Mouse (Mus musculus) testis, adult 2 months (tissue): ENCODE data around the gene Tnfrsf25. TPM values are rescaled to one million over a fixed set of nuclear protein-coding genes. Genes with fewer than 3 reads are reported as not detected.
A peak's percentile ranks its signal among the peaks of the same experiment; 100 is the strongest.

Source experiments
- H3K27ac ChIP-seq: fragments of 200-500 bp; 2 replicates; pipeline ENCODE4 v1.5.1; 2012; ENCODE audit warnings: low read depth, low read length; ENCODE audit not compliant: control insufficient read depth, insufficient read depth
- H3K27me3 ChIP-seq: fragments of 200-500 bp; 2 replicates; pipeline ENCODE4 v1.6.1; 2012; ENCODE audit warnings: mild to moderate bottlenecking, low read length, moderate library complexity; ENCODE audit not compliant: control insufficient read depth, insufficient read depth
- H3K36me3 ChIP-seq: fragments of 200-500 bp; 2 replicates; pipeline ENCODE4 v1.6.1; 2012; ENCODE audit warnings: mild to moderate bottlenecking, low read length; ENCODE audit not compliant: control insufficient read depth, insufficient read depth
- H3K4me1 ChIP-seq: fragments of 200-500 bp; 2 replicates; pipeline ENCODE4 v1.6.1; 2012; ENCODE audit warnings: low read length; ENCODE audit not compliant: control insufficient read depth, insufficient read depth
- H3K4me3 ChIP-seq: fragments of 200-500 bp; 2 replicates; pipeline ENCODE4 v1.5.1; 2012; ENCODE audit warnings: low read depth, mild to moderate bottlenecking, low read length, moderate library complexity, mixed read lengths; ENCODE audit not compliant: control insufficient read depth
- CTCF ChIP-seq: fragments of 200-500 bp; IDR thresholded peaks from 2 replicates; pipeline ENCODE4 v1.5.1; 2012; ENCODE audit warnings: low read depth, mild to moderate bottlenecking, inconsistent platforms, low read length, moderate library complexity; ENCODE audit not compliant: control insufficient read depth, insufficient read depth, insufficient replicate concordance
- POLR2A ChIP-seq: fragments of 200-500 bp; IDR thresholded peaks from 2 replicates; pipeline ENCODE4 v1.6.1; 2012; ENCODE audit warnings: low read depth, mild to moderate bottlenecking, inconsistent platforms, low read length, moderate library complexity; ENCODE audit not compliant: control insufficient read depth
- polyA plus RNA-seq: library from polyadenylated mRNA; depleted of rRNA; stranded (reverse); fragments of >200 nt; gene quantifications from 2 replicates; pipeline ENCODE4 v1.2.3, GENCODE M21; 2012

Tnfrsf25 gene
- polyA plus RNA-seq, 1 experiment, result 1.5 TPM

DNA sequence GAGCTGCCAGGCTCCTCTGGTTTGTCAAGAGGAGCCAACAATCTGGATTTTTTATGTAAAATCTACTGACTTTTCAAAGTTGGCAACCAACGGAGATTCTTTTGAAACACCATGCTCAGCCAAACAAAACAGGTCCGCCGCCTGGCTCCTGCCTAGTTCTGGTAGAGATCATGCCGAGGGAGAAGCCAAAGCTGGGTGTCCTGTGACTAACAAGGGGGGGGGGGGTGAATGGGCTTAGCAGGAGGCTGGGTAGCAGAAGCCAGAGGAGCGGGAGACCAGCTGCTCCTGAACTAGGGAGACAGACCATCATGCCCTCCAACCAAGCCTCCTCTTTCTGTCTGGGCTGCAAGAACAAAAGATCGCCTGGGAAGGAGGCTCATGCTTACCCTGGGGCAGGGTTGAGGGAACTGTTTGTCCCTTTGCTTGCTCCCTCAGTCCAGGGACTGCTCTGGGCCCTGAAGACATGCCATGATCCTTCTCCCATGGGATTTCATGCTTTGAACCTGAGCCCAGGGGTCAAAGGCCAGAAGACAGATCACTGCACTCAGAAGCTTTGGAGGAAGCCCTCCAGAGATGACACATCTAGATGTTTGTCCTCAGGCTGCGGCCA is 32.0 kb upstream of the Tnfrsf25 start:
- H3K4me1 ChIP-seq, result peaks cover 29% of the 10 kb centered on the region
- H3K27me3 ChIP-seq, result no peaks in the 10 kb centered on the region
- H3K36me3 ChIP-seq, result no peaks in the 10 kb centered on the region
- TF ChIP-seq CTCF (no peak), POLR2A (no peak)
- H3K4me3 ChIP-seq, result no peak overlapping the region
- peak overlapping the region; percentile 34; the same call in 1 of the 2 replicates for H3K27ac ChIP-seq

DNA sequence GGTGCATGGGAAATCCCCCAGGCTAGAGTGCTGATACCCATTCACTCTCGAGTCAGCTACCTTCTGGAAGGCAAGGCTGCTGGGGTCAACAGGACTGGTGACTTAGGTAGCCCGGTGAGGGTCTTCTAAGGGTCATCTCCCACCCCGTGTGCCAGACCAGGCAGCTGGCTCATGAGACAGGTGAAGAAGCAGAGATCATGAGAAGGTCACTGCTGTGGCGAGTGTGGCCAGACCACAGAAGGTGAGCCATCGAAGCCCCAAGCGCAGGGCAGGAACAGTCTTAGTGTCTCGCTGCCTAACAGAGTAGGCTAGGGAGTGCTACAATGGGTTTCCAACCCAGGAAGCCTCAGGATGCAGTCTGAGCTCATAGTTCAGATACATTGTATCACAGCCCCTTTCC is 31.1 kb upstream of the Tnfrsf25 start:
- no peak overlapping the region for H3K27ac ChIP-seq
- H3K36me3 ChIP-seq, result no peaks in the 10 kb centered on the region
- H3K27me3 ChIP-seq, result no peaks in the 10 kb centered on the region
- no peak for TF ChIP-seq POLR2A
- TF ChIP-seq CTCF, result no peak
- H3K4me1 ChIP-seq, result peaks cover 31% of the 10 kb centered on the region
- H3K4me3 ChIP-seq, result no peak overlapping the region

DNA sequence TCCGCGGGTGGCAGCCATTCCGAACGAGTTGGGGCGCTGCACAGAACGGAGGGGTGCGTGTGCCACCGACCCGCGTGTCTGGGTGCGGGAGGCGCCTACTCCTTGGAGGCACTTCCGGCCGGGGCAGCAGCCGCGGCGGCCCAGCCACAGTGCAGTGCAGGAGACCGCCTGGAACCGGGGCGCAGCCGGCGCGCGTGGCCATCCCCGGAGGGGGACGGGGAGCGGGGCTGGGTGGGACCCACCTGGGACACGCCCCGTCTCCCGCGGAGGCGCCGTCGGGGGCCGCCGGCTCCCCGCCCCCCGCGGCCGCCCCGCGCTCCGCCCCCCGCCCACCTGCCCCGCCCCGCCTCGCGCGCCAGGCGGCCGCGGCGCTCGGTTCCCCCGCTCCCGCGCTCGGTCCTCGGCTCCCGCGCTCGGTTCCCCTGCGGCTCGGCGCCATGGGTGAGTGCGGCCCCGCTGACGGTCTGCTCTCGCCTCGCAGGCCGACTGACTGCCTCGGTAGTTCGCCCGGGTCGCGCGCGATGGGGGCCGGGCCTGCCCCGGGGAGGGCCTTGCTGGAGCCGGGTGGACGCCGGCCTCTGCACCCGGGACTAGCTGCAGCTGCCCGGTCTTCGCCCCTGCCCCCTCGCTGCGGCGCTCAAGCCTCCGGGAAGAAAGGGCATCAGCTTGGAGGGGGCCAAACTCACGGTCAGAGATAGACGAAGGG is 29.1 kb upstream of the Tnfrsf25 start:
- peak overlapping the region; percentile 86 for H3K4me3 ChIP-seq
- H3K27ac ChIP-seq, result peak overlapping the region; percentile 56

DNA sequence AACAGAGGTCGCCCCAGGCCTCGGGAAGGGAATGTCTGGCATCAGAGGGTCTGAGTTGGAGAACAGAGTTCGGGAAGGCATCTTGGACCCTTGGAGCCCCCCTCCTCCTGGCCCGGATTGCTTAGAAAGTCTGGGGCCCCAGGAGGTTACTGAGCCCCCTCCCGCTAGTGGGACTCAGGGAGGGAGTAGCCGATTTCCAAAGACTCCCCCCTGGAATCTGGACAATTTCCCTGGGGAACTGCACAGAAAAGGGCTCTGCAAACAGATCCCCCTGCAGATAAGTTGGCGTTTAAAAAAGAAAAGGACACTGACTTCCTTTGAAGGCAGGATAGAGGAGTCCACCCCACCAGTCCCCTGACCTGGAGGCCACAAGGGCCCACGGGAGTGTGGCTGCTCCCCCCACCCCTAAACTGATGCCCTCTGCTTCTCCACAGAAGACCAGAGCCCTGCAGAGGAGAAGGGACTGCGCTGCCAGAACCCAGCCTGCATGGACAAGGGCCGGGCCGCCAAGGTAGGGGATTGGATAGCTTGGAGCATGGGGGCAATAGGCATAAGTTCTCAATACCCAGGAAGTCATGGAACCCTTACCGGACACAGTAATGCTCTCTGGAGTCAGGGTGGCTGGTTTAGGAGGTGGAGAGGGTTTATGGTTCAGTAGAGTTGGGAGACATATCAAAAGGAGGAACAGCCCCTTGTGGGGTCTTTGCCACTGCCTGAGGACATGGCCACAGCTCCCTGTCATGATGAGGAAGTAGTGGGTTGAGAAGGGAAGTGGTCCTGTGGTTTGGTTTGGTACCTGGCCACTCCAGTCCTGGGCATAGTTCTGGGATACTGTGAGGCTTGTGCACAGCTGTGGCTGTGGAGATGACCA is 28.3 kb upstream of the Tnfrsf25 start:
- peak overlapping the region; percentile 86 for H3K4me3 ChIP-seq
- no peaks in the 10 kb centered on the region for H3K27me3 ChIP-seq
- peaks cover 32% of the 10 kb centered on the region for H3K4me1 ChIP-seq
- H3K27ac ChIP-seq, result peak overlapping the region; percentile 56
- H3K36me3 ChIP-seq, result no peaks in the 10 kb centered on the region
- no peak for TF ChIP-seq POLR2A
- no peak for TF ChIP-seq CTCF

More for the DNA sequence above, 29.1 kb upstream of the Tnfrsf25 start:
- Histone ChIP-seq H3K36me3 (no peaks in the 10 kb centered on the region), H3K27me3 (no peaks in the 10 kb centered on the region), H3K4me1 (peaks cover 31% of the 10 kb centered on the region)
- no peak for TF ChIP-seq CTCF
- peak; percentile 44; the same call in 1 of the 2 replicates for TF ChIP-seq POLR2A

DNA sequence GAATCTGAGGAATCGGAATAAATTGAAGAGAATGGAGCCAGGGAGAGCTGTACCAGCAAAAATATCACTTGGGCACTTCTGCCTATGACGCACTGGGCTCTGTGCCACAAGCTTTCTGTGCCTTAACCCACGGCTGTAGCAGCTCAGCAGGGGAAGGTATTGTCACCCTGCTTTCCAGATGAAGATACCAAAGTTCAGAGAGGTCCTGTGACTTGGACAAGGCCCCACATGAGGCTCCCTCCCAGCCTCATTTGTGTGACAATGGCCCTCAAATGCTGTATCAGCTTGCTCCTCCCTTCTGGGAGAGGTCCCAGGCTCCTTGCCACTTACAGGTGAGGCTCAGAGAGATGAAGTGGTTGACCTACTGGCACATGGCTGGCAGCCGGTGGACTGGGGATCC is 27.6 kb upstream of the Tnfrsf25 start:
- Histone ChIP-seq H3K4me1 (peaks cover 34% of the 10 kb centered on the region), H3K36me3 (no peaks in the 10 kb centered on the region), H3K27me3 (no peaks in the 10 kb centered on the region), H3K4me3 (no peak overlapping the region), H3K27ac (0 out of 2 replicates have a peak overlapping the region, but pooled peaks have one; percentile 40)
- TF ChIP-seq CTCF (no peak), POLR2A (no peak)

DNA sequence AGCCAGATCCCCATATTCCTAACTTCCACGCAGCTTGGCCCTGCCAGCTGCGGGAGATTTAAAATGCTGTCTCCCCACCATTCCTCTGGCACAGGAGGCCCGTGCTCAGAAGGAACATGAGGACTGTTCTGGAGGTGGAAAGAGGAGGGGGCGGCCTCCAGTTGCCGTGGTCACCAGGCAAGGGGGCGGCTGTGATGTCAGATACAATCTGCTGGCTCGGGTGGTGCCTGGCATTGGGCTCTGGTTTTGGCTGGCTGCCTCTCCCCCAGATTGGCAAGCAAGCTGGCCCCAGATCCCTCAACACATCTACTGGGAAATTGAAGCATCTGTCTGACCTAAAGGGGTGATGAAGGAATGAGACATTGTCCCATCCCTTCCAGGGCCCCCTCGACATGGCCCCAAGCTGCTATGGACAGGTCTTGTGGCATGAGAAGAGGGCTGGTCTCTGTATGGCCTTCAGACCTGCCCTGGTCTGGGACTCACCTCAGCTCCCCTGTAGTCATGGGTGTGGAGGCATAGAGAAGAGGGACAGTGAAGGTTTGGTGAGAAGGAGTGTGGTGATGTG is 27.1 kb upstream of the Tnfrsf25 start:
- no peak for TF ChIP-seq POLR2A
- TF ChIP-seq CTCF, result no peak
- Histone ChIP-seq H3K36me3 (no peaks in the 10 kb centered on the region), H3K27ac (0 out of 2 replicates have a peak overlapping the region, but pooled peaks have one; percentile 40), H3K27me3 (no peaks in the 10 kb centered on the region), H3K4me3 (no peak overlapping the region), H3K4me1 (peaks cover 33% of the 10 kb centered on the region)

DNA sequence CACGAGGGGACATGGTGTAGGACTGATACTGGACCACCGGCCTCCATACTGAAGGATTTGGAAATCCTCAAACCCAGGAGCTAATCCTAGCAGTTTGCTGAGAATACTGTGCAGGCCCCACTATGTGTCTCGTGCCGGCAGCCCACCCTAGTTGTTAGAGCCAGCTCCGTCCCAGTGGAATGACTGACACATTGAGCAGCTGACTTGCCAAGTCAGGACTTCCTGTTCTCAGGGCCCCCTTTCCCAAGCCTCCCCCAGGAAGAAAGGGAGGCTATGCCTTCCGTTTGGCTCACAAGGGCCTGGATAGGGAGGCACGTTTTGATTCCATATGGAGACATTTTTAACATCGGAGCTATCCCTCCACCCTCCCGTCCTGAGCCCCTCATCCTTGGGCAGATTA is 25.5 kb upstream of the Tnfrsf25 start:
- Histone ChIP-seq H3K27me3 (no peaks in the 10 kb centered on the region), H3K4me3 (no peak overlapping the region), H3K27ac (no peak overlapping the region), H3K4me1 (peaks cover 26% of the 10 kb centered on the region), H3K36me3 (no peaks in the 10 kb centered on the region)
- no peak for TF ChIP-seq CTCF
- no peak for TF ChIP-seq POLR2A
